Mouse (Mus musculus) E14TG2a.4 (cell line): Measurements from ENCODE around the gene Mrps35.

Experiments
- H3K27me3 ChIP-seq: 2 replicates; pipeline ENCODE4 v1.6.1; 2014; ENCODE audit warnings: low read length, control low read depth; ENCODE audit not compliant: insufficient read depth
- H3K36me3 ChIP-seq: 2 replicates; pipeline ENCODE4 v1.6.1; 2014; ENCODE audit warnings: low read length, control low read depth; ENCODE audit not compliant: insufficient read depth
- H3K4me1 ChIP-seq: replicated peaks from 2 replicates; pipeline ENCODE4 v1.6.1; 2014; ENCODE audit warnings: low read depth, low read length, control low read depth
- H3K4me3 ChIP-seq: replicated peaks from 2 replicates; pipeline ENCODE4 v1.5.1; 2014; ENCODE audit warnings: mild to moderate bottlenecking, low read length
- H3K9me3 ChIP-seq: 2 replicates; pipeline ENCODE4 v1.6.1; 2014; ENCODE audit warnings: low read length, control low read depth
- CTCF ChIP-seq: conservative IDR thresholded peaks from 2 replicates; pipeline ENCODE4 v1.5.1; 2014; ENCODE audit warnings: low read length
- NANOG ChIP-seq: IDR thresholded peaks from 2 replicates; pipeline ENCODE4 v1.6.1; 2014; ENCODE audit warnings: borderline replicate concordance, low read length, mixed read lengths
- POU5F1 ChIP-seq: IDR thresholded peaks from 2 replicates; pipeline ENCODE4 v1.6.1; 2014; ENCODE audit warnings: low read length, borderline replicate concordance

Mrps35 gene

GRCm38 (mm10) chr6:147121320-147121719 is 78.8 kb downstream of the Mrps35 start:
- H3K4me1 ChIP-seq, result no peaks in the 10 kb centered on the region
- no peaks in the 10 kb centered on the region for H3K36me3 ChIP-seq
- TF ChIP-seq POU5F1 (no peak), NANOG (no peak), CTCF (no peak)
- H3K9me3 ChIP-seq, result no peaks in the 10 kb centered on the region
- no peaks in the 10 kb centered on the region for H3K27me3 ChIP-seq
- no peak overlapping the region for H3K4me3 ChIP-seq
